Mouse (Mus musculus) MEL (cell line): ENCODE measurements around the gene Lman2. TPM values are rescaled to one million over a fixed set of nuclear protein-coding genes. Genes with fewer than 3 reads are reported as not detected.
A peak's percentile ranks its signal among the peaks of the same experiment; 100 is the strongest.

Source experiments
- DNase-seq: peaks from one replicate; pipeline ENCODE4 v3.0.0; 2011; ENCODE audit warnings: low read depth, low spot score
- H3K27ac ChIP-seq: 2 replicates; pipeline ENCODE4 v1.5.1; 2012; ENCODE audit warnings: low read depth, mild to moderate bottlenecking, control low read depth, low read length, moderate library complexity; ENCODE audit not compliant: control insufficient read depth
- H3K27me3 ChIP-seq, 2 experiments: fragments of 150-350 bp in 1 of 2; sonication (generic) in 1 of 2; 2 replicates each; pipeline ENCODE4 v1.6.1; 2012; ENCODE audit warnings: low read length in 2 of 2, mild to moderate bottlenecking in 2 of 2, improper control_type of control experiment in 1 of 2, moderate library complexity in 1 of 2; ENCODE audit not compliant: insufficient read depth in 2 of 2, control insufficient read depth in 1 of 2
- H3K36me3 ChIP-seq, 2 experiments: 2 replicates each; pipeline ENCODE4 v1.6.1; 2012 to 2014; ENCODE audit warnings: low read length in 2 of 2, improper control_type of control experiment in 1 of 2, inconsistent platforms in 1 of 2, mild to moderate bottlenecking in 1 of 2; ENCODE audit not compliant: insufficient read depth in 2 of 2, control insufficient read depth in 1 of 2
- H3K4me1 ChIP-seq, 2 experiments: fragments of 150-350 bp in 1 of 2; sonication (generic) in 1 of 2; 2 replicates each; pipeline ENCODE4 v1.6.1; 2012; ENCODE audit warnings: low read length in 2 of 2, improper control_type of control experiment in 1 of 2, mild to moderate bottlenecking in 1 of 2; ENCODE audit not compliant: insufficient read depth in 2 of 2, control insufficient read depth in 1 of 2
- H3K4me3 ChIP-seq, 2 experiments: fragments of 150-350 bp in 1 of 2; sonication (generic) in 1 of 2; 2 replicates each; pipeline ENCODE4 v1.5.1; 2012; ENCODE audit warnings: low read depth in 2 of 2, low read length in 2 of 2, mild to moderate bottlenecking in 2 of 2, moderate library complexity in 2 of 2, control low read depth in 1 of 2, improper control_type of control experiment in 1 of 2; ENCODE audit not compliant: control insufficient read depth in 1 of 2, insufficient read depth in 1 of 2
- H3K79me2 ChIP-seq: 2 replicates; pipeline ENCODE4 v1.6.1; 2012; ENCODE audit warnings: mild to moderate bottlenecking, low read length, moderate library complexity; ENCODE audit not compliant: control insufficient read depth, poor library complexity, insufficient read depth
- H3K9ac ChIP-seq: 2 replicates; pipeline ENCODE4 v1.6.1; 2012; ENCODE audit warnings: low read depth, mild to moderate bottlenecking, control low read depth, low read length, moderate library complexity; ENCODE audit not compliant: control insufficient read depth, poor library complexity, severe bottlenecking
- H3K9me3 ChIP-seq: fragments of 150-350 bp; sonication (generic); replicated peaks from 2 replicates; pipeline ENCODE4 v1.6.1; 2012; ENCODE audit warnings: mild to moderate bottlenecking, low read length, improper control_type of control experiment, moderate library complexity; ENCODE audit not compliant: insufficient read depth
- CHD1 ChIP-seq: IDR thresholded peaks from 2 replicates; pipeline ENCODE4 v1.6.1; 2012; ENCODE audit warnings: low read depth, mild to moderate bottlenecking, inconsistent platforms, low read length, improper control_type of control experiment
- CHD2 ChIP-seq: IDR thresholded peaks from 2 replicates; pipeline ENCODE4 v1.6.1; 2011; ENCODE audit warnings: low read length, improper control_type of control experiment
- EP300 ChIP-seq, 2 experiments: IDR thresholded peaks; 2 replicates each; pipeline ENCODE4 v1.6.1; 2011; ENCODE audit warnings: improper control_type of control experiment in 2 of 2, low read length in 2 of 2, low read depth in 1 of 2, mild to moderate bottlenecking in 1 of 2
- ETS1 ChIP-seq: IDR thresholded peaks from 2 replicates; pipeline ENCODE4 v1.6.1; 2012; ENCODE audit warnings: low read depth, mild to moderate bottlenecking, inconsistent platforms, low read length, improper control_type of control experiment, moderate library complexity
- GATA1 ChIP-seq: IDR thresholded peaks from 2 replicates; pipeline ENCODE4 v1.6.1; 2011; ENCODE audit warnings: low read depth, low read length, improper control_type of control experiment
- HCFC1 ChIP-seq: IDR thresholded peaks from 2 replicates; pipeline ENCODE4 v1.6.1; 2012; ENCODE audit warnings: low read depth, mild to moderate bottlenecking, inconsistent platforms, low read length, improper control_type of control experiment, moderate library complexity
- KAT2A ChIP-seq: conservative IDR thresholded peaks from 2 replicates; pipeline ENCODE4 v1.6.1; 2012; ENCODE audit warnings: low read depth, low read length, improper control_type of control experiment, inconsistent platforms
- MAFK ChIP-seq: IDR thresholded peaks from 2 replicates; pipeline ENCODE4 v1.6.1; 2011; ENCODE audit warnings: low read depth, mild to moderate bottlenecking, low read length, improper control_type of control experiment, borderline replicate concordance
- MAX ChIP-seq: IDR thresholded peaks from 2 replicates; pipeline ENCODE4 v1.6.1; 2011; ENCODE audit warnings: low read length, improper control_type of control experiment
- MXI1 ChIP-seq: IDR thresholded peaks from 2 replicates; pipeline ENCODE4 v1.6.1; 2011; ENCODE audit warnings: mild to moderate bottlenecking, low read depth, low read length, improper control_type of control experiment
- MYB ChIP-seq: IDR thresholded peaks from 2 replicates; pipeline ENCODE4 v1.6.1; 2011; ENCODE audit warnings: mild to moderate bottlenecking, low read depth, low read length, improper control_type of control experiment
- MYC ChIP-seq: IDR thresholded peaks from 2 replicates; pipeline ENCODE4 v1.6.1; 2011; ENCODE audit warnings: low read depth, mild to moderate bottlenecking, low read length, improper control_type of control experiment, moderate library complexity
- NELFE ChIP-seq: IDR thresholded peaks from 2 replicates; pipeline ENCODE4 v1.6.1; 2011; ENCODE audit warnings: low read depth, low read length, improper control_type of control experiment
- POLR2A ChIP-seq, 2 experiments: IDR thresholded peaks; 2 replicates each; pipeline ENCODE4 v1.6.1; 2011 to 2012; ENCODE audit warnings: low read length in 2 of 2, mild to moderate bottlenecking in 2 of 2, control low read depth in 1 of 2, improper control_type of control experiment in 1 of 2, low read depth in 1 of 2, moderate library complexity in 1 of 2; ENCODE audit not compliant: control insufficient read depth in 1 of 2, insufficient read depth in 1 of 2, poor library complexity in 1 of 2
- POLR2AphosphoS2 ChIP-seq: IDR thresholded peaks from 2 replicates; pipeline ENCODE4 v1.6.1; 2011; ENCODE audit warnings: low read length, improper control_type of control experiment
- SIN3A ChIP-seq: IDR thresholded peaks from 2 replicates; pipeline ENCODE4 v1.6.1; 2012; ENCODE audit warnings: low read length, improper control_type of control experiment, inconsistent platforms
- SMC3 ChIP-seq: IDR thresholded peaks from 2 replicates; pipeline ENCODE4 v1.6.1; 2011; ENCODE audit warnings: low read depth, low read length, improper control_type of control experiment
- TAL1 ChIP-seq: IDR thresholded peaks from 2 replicates; pipeline ENCODE4 v1.6.1; 2012; ENCODE audit warnings: mild to moderate bottlenecking, inconsistent platforms, low read length, moderate library complexity, mixed read lengths
- UBTF ChIP-seq: IDR thresholded peaks from 2 replicates; pipeline ENCODE4 v1.6.1; 2012; ENCODE audit warnings: low read depth, mild to moderate bottlenecking, inconsistent platforms, low read length, improper control_type of control experiment, moderate library complexity, borderline replicate concordance; ENCODE audit not compliant: insufficient read depth
- ZC3H11A ChIP-seq: IDR thresholded peaks from 2 replicates; pipeline ENCODE4 v1.6.1; 2012; ENCODE audit warnings: low read depth, mild to moderate bottlenecking, inconsistent platforms, low read length, improper control_type of control experiment
- ZMIZ1 ChIP-seq: IDR thresholded peaks from 2 replicates; pipeline ENCODE4 v1.6.1; 2012; ENCODE audit warnings: low read depth, mild to moderate bottlenecking, inconsistent platforms, low read length, improper control_type of control experiment, moderate library complexity
- ZNF384 ChIP-seq: IDR thresholded peaks from 2 replicates; pipeline ENCODE4 v1.6.1; 2012; ENCODE audit warnings: low read depth, mild to moderate bottlenecking, inconsistent platforms, low read length, improper control_type of control experiment
- polyA plus RNA-seq, 2 experiments: library from polyadenylated mRNA; stranded (reverse) in 1 of 2; unstranded in 1 of 2; fragments of >175 nt in 1 of 2; fragments of >200 nt in 1 of 2; gene quantifications; 2 replicates each; pipeline versions ENCODE4 v1.2.1 to v1.2.4; 2012; ENCODE audit warnings: low replicate concordance in 2 of 2, low read depth in 1 of 2; ENCODE audit not compliant: insufficient read length in 2 of 2, insufficient read depth in 1 of 2, missing spikeins in 1 of 2
- total RNA-seq: library from RNA; depleted of rRNA; stranded (reverse); fragments of 300-350 nt; gene quantifications from 2 replicates; pipeline ENCODE4 v1.2.3, GENCODE M21; 2012

The Lman2 gene
- total and polyA plus RNA-seq, 3 experiments, result 86.1 to 239 (median 145) TPM

DNA sequence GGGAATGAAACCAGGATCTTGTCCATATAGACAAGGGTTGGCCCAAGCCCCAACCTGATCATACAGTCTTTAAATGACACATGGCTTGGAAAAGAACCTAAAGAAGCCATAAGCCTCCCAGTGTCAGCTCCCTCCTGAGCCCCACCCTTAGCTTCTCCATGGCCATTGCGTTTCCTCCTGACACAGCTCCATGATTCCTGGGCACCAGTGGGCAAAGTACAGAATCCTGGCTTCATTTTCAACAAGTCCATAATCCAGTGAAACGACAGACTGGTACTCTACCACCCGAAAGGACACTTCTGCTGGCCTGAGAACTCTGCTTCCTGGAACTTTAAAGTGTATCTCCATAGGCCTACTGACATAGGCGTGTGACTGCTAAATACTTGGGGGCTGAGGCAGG lies 44.8 kb upstream of the Lman2 start:
- no peaks in the 10 kb centered on the region for H3K9me3 ChIP-seq
- no peak for DNase-seq
- no peaks in the 10 kb centered on the region for H3K27me3 ChIP-seq
- no peaks in the 10 kb centered on the region; a peak in 1 of 4 replicates for H3K36me3 ChIP-seq
- H3K4me1 ChIP-seq, result 0 out of 4 replicates have a peak, but pooled peaks cover 0 to 3% of the 10 kb centered on the region in 2 experiments
- no peaks in the 10 kb centered on the region for H3K79me2 ChIP-seq
- H3K4me3 ChIP-seq, result no peak overlapping the region
- TF ChIP-seq UBTF (no peak), CHD2 (no peak), ETS1 (no peak), POLR2AphosphoS2 (no peak)
- H3K9ac ChIP-seq, result no peak overlapping the region
- H3K27ac ChIP-seq, result no peak overlapping the region

DNA sequence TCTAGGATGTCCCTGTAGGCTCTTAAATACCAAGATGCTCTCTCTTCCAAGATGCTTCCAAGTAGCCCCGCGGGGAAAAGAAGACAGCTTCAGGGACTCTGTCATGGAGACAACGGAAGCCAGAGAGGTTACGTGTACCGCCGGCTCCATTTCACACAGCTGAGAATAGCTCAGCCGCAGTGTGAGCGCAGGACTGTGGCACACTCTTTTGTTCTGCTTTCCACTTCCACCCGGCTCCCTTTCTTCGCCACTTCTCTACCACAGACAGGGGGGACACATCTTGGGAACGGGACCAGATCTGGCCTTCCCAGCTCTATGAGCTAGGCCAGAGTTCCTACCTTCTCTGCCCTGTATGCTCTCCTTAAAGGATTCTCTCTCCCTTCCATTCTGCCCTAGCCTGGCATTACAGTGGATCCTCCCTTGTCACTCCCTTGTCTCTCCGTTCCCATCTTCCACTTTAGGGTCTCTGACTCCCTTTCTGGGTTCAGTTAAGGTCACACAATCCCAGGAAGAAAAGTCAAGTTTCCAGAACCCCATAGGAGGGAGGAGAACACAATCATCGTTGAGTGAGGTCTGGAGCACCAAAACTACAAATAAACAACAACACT lies 43.3 kb upstream of the Lman2 start:
- H3K9me3 ChIP-seq, result no peaks in the 10 kb centered on the region
- peak overlapping the region; percentile 36 to 45 for H3K4me3 ChIP-seq
- peak overlapping the region; percentile 31; the same call in 1 of the 2 replicates for H3K27ac ChIP-seq
- peaks cover 2 to 6% of the 10 kb centered on the region in 2 experiments; a peak in 2 of 4 replicates for H3K27me3 ChIP-seq
- peak overlapping the region; percentile 56 for H3K9ac ChIP-seq
- H3K4me1 ChIP-seq, result 0 out of 4 replicates have a peak, but pooled peaks cover 0 to 3% of the 10 kb centered on the region in 2 experiments
- H3K36me3 ChIP-seq, result no peaks in the 10 kb centered on the region
- no peaks in the 10 kb centered on the region for H3K79me2 ChIP-seq
- TF ChIP-seq UBTF (no peak), POLR2A (IDR thresholded peaks at IDR 0.05; ENCODE audit: control insufficient read depth in 1 of 2, insufficient read depth in 1 of 2, low read depth in 1 of 2, low read length in 2 of 2, poor library complexity in 1 of 2) (0 out of 4 replicates have a peak, but pooled peaks of 1 of the 2 experiments have one; percentile 11)
- DNase-seq, result no peak

- Histone ChIP-seq H3K9ac (peak overlapping the region; percentile 56), H3K4me1 (0 out of 4 replicates have a peak, but pooled peaks cover 0 to 3% of the 10 kb centered on the region in 2 experiments), H3K36me3 (no peaks in the 10 kb centered on the region), H3K79me2 (no peaks in the 10 kb centered on the region), H3K4me3 (peak overlapping the region; percentile 36 to 45), H3K27me3 (peaks cover 2 to 10% of the 10 kb centered on the region in 2 experiments; a peak in 3 of 4 replicates), H3K9me3 (no peaks in the 10 kb centered on the region), H3K27ac (peak overlapping the region; percentile 31; the same call in 1 of the 2 replicates)
- peak; percentile 92 for DNase-seq
- TF ChIP-seq ETS1, result no peak
- TF ChIP-seq MYB, result no peak
- peak; percentile 39; the same call in 1 of the 2 replicates for TF ChIP-seq MYC
- TF ChIP-seq MAX, result no peak
- TF ChIP-seq ZMIZ1, result no peak
- TF ChIP-seq CHD2, result no peak
- peak; percentile 72; the same call in 1 of the 2 replicates for TF ChIP-seq SIN3A
- TF ChIP-seq GATA1, result no peak
- TF ChIP-seq UBTF, result no peak
- TF ChIP-seq ZNF384, result no peak
- no peak for TF ChIP-seq NELFE
- no peak for TF ChIP-seq MAFK
- TF ChIP-seq ZC3H11A, result peak; percentile 94
- no peak for TF ChIP-seq CHD1
- peak; percentile 40 for TF ChIP-seq TAL1
- TF ChIP-seq MXI1, result no peak; the same call in 1 of the 2 replicates
- TF ChIP-seq EP300 (IDR thresholded peaks at IDR 0.05; ENCODE audit: low read depth in 1 of 2, low read length in 2 of 2), result no peak
- TF ChIP-seq SMC3, result peak; percentile 98
- TF ChIP-seq HCFC1, result no peak; the same call in 1 of the 2 replicates
- TF ChIP-seq KAT2A, result no peak
Measured at GRCm38 (mm10) chr13:55404853-55405782, 42.5 kb upstream of the Lman2 start.
